Mouse (Mus musculus) B cell, adult 2 months (primary cell): Measurements from ENCODE around the gene Car14.
A peak's percentile ranks its signal among the peaks of the same experiment; 100 is the strongest.
"Not testable (repeated sequence)": the region's sequence is repeated elsewhere in the genome, so short reads cannot be mapped to it uniquely, and the experiment has no call there.

ENCODE experiments used
- DNase-seq, 2 experiments: peaks; one replicate each; pipeline ENCODE4 v3.0.0; 2022

Gene Car14

DNA sequence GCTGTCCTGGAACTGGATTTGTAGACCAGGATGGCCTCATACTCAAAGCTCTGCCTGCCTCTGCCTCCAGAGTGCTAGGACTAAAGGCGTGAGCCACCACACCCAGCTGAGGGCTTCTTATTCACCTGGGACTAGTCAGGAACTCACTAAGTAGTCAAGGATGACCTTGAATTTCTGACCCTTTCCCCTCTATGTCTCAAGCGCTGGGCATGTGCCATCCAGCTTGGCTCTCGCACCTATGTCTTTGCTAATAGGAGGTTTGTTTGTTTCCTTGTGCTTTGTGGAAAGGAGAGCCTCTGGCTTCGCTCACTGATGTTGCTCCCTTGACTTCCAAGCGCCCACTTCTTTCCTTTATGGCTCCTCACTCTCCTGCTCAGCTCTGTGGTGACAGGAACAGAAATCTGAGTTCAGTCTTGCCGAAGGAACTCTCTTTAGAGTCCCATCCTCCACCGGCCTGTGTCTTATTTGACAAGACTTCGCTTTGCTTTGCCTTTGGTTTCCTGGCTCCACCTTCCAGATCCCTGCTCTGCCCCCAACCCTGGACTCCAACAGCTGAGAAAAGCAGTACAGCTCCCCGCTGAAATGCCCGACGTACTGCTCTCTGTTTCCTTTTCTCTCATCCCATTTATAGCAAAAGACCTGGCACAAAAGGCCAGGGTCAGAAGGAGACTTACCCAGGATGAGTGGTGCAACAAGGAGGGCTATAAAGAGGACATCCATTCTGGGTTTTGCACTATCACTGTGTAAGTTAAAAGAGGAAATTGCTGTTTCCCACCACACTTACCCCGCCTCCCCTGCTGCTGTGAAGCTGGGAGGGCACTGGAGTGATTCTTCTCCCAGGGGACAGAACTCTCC lies 13.1 kb downstream of the Car14 start, which contains the start of gene BC028528:
TSS of gene BC028528 (minus strand) at position 795 of the 855 bp plus-strand sequence.
- DNase-seq, result peak; percentile 79 to 84

- no peak for DNase-seq
Measured at GRCm38 (mm10) chr3:95889664-95890063, 14.8 kb downstream of the Car14 start.

DNA sequence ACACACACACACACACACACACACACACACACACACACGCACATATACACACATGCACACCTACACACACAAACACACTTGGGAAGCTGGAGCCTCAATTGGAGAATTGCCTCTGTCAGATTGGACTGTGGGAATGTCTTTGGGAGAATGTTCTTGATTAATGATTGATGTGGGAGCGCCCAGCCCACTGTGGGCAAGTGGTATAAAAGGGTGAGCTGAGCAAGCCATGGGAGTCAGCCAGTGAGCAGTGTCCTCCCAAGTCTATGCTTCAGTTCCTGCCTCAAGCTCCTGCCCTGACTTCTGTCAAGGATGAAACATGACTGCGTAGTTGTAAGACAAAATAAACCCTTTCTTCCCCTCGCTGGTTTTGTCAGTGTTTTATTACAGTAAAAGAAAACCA lies 16.9 kb downstream of the Car14 start:
- no peak for DNase-seq

- DNase-seq, result no peak
Measured at GRCm38 (mm10) chr3:95884400-95884799, 20.1 kb downstream of the Car14 start.

DNA sequence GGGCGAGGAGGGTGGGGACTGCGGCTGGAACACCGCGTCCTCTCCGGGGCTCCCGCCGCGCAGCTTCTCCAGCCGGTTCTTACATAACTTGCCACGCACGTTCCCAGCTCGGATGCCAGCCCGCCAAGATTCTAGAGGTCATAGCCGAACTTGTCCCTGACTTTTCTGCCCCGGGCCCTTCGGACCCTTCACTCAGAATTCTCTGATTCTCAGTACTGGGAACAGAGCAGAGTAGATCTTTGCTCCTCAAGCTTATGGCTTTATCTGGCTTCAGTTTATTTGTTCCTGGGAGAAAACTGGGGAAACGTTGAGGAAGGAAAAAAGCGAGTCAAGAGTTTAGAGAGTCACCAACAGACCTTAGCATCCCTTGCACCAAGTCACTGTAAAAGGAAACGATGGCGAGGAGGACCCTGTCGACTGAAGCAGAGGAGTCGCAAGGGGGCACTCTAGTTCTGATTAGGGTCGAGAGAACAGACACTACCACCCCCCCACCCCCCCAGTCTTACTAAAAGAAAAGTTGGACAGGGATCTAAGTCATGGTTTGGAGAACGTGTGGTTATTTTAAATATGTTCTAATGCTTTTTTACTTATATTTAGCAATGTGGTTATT lies 21.6 kb downstream of the Car14 start:
- peak; percentile 71 to 77 for DNase-seq

GRCm38 (mm10) chr3:95881979-95882815 lies 22.3 kb downstream of the Car14 start, which contains the start of gene Ciart:
Gene Ciart (minus strand): TSS chr3:95882251.
- peak; percentile 92 to 93 for DNase-seq

DNA sequence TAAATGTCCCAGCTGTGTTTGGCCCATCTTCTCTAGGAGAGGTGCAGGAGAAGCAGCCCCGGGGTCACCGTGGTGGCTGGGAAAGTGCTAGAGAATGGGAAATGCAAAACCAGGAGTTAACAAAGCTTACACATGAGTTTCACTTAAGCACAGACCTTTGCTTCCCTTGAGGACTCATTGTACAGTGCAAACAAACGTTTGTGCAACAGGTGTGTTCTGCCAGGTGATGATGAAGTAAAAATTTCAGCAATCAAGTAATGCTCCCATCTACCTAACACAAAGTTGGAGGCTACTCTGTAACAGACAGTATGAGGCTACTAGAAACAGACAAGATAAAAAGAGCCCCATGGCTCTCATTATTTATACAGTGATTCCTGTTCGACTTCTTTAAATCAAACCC lies 25.4 kb downstream of the Car14 start:
- DNase-seq, result no peak

DNA sequence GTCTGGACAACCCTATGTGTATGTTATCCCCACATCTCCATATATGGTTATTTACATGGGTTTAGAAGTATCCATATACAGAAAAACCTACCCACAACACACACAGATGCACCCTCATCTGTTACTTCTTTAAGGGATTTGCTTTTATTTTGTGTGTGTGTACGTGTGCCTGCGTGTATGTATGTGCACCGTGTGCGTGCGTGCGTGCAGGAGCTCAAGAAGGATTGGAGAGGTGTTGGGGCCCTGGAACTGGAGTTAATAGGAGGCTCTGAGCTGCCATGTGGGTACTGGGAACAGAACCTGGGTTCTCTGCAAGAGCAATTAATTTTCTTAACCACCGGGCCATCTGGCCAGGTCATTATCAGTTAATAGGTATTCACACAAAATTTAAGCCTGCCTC lies 32.4 kb downstream of the Car14 start:
- no peak for DNase-seq

DNA sequence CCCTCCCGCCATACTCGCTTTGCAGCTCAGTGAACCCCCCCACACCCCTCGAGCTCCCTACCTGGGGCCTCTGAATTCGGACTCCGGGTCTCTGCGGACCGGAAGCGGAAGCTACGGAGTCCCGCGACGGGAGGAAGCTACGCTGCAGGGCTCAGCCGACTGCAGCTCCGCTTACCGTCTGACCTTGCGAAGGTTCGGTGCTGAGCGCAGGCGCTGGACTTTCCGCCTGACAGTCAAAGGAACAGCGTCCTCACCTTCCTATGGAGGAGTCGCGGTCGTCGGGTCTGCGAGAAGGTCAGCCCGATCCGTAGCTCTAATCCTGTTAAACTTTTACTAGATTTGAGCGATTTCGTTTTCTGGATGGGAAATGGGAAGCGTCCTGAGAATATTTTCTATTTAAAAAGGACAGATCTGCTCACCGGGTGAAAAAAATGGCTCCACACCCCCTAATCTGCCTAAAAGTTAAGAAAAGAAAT lies 33.1 kb downstream of the Car14 start, which contains the start of gene Mrps21:
TSS of gene Mrps21 (minus strand) at position 128 of the 476 bp plus-strand sequence.
- peak; percentile 86 for DNase-seq

GRCm38 (mm10) chr3:95870976-95871375 lies 33.5 kb downstream of the Car14 start:
- no peak for DNase-seq

DNA sequence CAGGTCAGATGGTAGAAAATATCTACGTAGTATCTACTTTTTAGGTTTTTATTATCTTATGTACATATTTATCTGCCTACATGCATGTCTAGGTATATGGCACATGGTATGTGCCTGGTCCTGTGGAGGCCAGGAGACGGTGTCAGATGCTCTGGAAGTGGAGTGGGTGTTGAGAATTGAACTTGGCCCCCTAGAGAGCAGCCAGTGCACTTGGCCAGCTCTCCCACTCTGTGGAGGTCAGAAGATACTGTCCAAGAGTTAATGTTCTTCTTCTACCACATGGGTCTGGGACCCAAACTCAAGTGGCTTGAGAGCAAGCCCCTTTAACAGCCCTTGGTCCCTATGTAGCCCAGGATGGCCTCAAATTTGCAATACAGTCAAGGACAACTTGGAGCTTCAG lies 37.1 kb downstream of the Car14 start:
- no peak for DNase-seq

GRCm38 (mm10) chr3:95866071-95866470 lies 38.4 kb downstream of the Car14 start:
- DNase-seq, result no peak

GRCm38 (mm10) chr3:95865571-95865970 lies 38.9 kb downstream of the Car14 start:
- DNase-seq, result no peak

DNA sequence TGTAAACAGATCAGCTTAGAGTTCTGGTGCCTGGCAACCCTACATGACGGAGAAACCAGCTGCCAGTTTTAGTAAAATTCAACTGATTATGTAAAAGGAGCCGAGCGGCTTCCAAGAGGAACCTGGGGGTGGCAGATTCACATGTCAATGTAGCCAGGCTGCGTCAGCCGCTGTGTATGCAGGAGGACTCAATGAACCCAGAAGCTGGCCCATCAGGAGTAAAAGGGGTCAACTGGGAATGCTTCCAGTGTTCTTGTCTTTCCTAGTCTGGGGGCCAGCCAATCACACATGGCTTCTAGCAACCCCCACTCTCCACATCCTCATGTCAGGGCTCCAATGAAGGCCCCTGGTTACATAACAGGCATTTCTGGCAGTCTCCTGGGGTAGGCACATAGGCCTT lies 39.4 kb downstream of the Car14 start:
- DNase-seq, result no peak

GRCm38 (mm10) chr3:95863578-95863977 lies 40.9 kb downstream of the Car14 start:
- no peak for DNase-seq

DNA sequence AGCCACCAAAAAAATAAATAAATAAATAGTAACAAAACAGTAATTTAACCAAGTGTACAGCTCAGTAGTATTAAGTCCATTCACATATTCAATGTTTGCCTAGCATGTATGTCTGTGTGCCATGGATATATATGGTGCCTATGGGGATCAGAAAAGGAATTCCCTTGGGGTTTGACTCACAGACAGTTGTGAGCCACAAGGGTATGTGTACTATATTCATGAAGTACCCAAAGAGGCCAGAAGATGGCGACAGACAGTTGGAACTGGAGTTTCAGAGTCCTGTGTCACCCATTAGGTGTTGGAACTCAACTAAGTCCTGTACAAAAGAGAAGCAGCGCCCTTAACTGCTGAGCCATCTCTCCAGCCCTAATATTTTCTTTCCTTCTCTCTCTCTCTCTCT lies 42.7 kb downstream of the Car14 start:
- DNase-seq, result peak; percentile 84 to 87

DNA sequence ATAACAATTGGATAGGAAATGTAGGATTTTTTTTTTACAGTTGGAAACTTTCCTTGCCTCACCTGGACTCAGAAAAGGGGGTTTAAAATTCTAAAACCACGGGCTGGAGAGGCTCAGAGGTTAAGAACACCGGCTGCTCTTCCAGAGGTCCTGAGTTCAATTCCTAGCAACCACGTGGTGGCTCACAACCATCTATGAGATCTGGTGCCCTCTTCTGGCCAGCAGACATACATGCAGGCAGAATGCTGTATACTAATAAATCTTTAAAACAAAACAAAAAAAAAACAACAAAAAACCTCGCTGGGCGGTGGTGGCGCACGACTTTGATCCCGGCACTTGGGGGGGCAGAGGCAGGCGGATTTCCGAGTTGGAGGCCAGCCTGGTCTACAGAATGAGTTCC lies 43.3 kb downstream of the Car14 start:
- peak; percentile 54 to 56 for DNase-seq

GRCm38 (mm10) chr3:95860323-95860722 lies 44.2 kb downstream of the Car14 start:
- no peak for DNase-seq

DNA sequence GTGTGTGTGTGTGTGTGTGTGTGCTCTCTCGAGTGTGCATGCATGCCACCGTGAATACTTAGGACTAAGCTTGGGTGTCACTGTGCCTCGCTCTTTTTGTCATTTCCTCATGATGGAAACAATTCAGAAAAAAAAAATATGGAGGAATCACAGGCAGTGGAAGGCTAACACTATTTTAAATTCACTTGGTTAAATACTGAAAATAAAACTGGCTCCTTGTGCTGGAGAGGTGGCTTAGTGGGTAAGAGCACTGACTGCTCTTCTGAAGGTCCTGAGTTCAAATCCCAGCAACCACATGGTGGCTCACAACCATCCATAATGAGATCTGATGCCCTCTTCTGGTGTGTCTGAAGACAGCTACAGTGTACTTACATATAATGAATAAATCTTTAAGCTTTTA lies 46.2 kb downstream of the Car14 start:
- not testable (repeated sequence) for DNase-seq

DNA sequence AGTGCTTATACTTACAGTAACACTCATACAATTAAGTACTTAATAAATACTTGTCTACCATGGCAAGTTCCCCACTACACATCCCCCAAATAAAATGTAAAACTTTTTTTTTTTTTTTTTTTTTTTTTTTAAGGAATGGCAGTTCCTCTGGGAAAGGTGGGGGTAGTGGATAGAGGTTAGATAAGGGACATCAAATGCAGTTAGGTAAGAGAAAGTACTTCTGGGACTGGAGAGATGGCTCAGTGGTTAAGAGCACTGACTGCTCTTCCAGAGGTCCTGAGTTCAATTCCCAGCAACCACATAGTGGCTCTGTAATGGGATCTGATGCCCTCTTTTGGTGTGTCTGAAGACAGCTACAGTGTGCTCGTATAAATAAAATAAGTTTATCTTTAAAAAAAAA lies 47.4 kb downstream of the Car14 start:
- DNase-seq, result not testable (repeated sequence)

GRCm38 (mm10) chr3:95856115-95856514 lies 48.4 kb downstream of the Car14 start:
- no peak for DNase-seq

DNA sequence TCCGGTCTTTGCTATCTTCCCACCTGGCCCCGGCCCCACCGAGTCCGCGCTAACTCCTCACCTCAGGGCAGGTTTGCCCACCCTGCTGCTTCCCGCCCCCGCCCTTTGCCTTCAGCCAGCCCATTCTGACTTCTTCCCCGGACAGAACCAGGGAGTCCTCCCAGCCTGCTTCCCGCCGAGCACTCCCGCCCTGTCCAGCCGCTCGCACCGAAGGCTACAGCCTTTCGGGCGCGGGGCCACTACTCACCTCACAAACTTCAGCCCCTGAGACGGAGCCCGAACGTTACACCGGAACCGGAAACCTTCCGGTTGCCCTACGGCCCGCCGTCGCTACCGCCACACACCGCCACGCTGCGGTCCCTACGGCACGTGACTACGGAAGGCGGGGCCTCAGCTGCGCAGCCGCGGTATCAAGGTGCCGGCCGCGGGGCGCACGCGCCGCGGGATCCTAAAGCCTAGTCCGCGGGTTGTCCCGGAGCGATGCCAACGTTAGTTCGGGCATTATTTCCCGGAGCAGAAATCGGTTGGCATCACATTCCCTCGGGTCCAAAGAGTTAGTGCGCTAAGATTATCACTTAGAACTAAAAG lies 48.9 kb downstream of the Car14 start, which contains the start of gene Prpf3:
TSS of gene Prpf3 (minus strand) at position 384 of the 588 bp plus-strand sequence.
- peak; percentile 96 for DNase-seq

- no peak for DNase-seq
Measured at GRCm38 (mm10) chr3:95851317-95851716, 53.2 kb downstream of the Car14 start.
